Mouse (Mus musculus): ENCODE data around the gene Pon1. TPM values are rescaled to one million over a fixed set of nuclear protein-coding genes. Genes with fewer than 3 reads are reported as not detected.

Pon1 gene
- polyA plus RNA-seq, 1 experiment from 2014 or later: not detected

DNA sequence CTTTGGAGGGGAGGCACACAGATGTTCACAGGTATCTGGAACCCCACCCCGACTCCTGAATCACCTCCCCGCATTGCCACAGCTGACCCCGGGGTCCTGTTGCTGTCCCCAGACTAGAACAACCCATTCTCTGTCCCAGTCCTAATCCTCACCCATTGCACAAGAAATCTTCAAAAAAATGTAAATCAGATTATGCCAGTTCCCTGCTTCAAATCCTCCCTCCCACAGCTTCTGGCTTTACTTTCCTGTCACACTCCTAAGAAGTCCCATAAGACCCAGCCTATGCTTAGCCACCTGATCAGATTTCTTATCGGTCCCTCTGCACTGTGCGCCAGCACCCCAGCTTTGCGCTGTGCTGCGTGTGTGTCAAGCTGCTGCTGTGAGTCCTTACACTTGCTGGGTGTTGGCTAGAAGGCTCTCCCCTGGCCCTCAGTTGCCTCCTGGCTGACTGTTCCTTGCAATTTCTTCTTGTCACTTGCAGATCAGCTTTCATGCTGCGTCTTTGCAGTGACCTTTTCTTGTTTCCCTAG is 5.7 kb upstream of the Pon1 start:
- Histone ChIP-seq H3K4me3 (no peak overlapping the region), H3K36me3 (no peaks in the 10 kb centered on the region), H3K27ac (no peak overlapping the region), H3K9me3 (peaks cover 6% of the 10 kb centered on the region; the same call in 1 of the 2 replicates), H3K27me3 (replicated peaks) (no peaks in the 10 kb centered on the region), H3K9ac (no peak overlapping the region), H3K4me2 (replicated peaks) (no peak overlapping the region), H3K4me1 (no peaks in the 10 kb centered on the region)
- ATAC-seq (ENCODE audit: low FRiP score, low read depth): no peak
- WGBS: 90% methylated on average over 8 of the region's 8 CpGs

DNA sequence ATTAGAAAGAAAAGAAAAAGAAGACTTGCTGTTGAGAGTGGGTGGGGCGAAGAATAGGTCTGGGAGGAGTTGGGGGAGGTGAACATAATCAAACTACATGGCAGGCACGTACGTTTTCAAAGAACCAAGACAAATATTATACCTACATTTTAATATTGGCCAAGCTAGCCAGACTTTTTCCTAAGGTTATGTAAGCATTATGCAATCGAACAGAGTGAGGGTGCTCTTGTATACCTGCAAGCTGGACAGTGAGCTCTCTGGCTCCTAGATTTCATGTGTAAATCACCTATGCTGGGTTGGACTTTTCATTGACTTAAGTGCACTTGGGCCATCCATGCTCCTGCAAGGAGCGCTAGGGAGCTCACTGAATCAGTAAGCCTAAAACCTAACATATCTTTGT is 4.8 kb upstream of the Pon1 start:
- 90% methylated on average over 5 of the region's 5 CpGs for WGBS
- H3K9me3 ChIP-seq: peaks cover 6% of the 10 kb centered on the region; the same call in 1 of the 2 replicates

DNA sequence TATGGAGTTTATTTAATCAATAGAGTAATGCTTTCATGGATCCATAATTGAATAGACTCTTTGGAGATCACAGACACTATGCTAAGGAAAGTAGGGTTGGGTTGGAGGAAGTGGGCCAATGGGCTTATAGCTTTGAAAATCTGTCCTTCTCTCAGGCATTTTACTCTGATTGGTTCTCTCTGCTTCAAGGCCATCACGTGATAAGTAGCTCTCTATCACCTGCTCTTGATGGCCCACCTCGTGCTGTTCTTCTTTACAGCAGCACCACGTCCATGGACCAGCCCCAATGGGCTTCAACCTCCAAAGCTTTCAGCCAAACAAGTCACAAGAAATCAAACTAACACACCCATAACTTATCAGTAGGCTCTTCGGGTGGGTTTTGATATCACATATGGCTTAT is 3.0 kb downstream of the Pon1 start:
- WGBS: 79% methylated on average over 4 of the region's 4 CpGs
- no peaks in the 10 kb centered on the region for H3K9me3 ChIP-seq
- H3K36me3 ChIP-seq: no peaks in the 10 kb centered on the region
- H3K27me3 ChIP-seq (replicated peaks): no peaks in the 10 kb centered on the region
- H3K27ac ChIP-seq: no peak overlapping the region
- no peak overlapping the region for H3K9ac ChIP-seq
- no peak for ATAC-seq (ENCODE audit: low FRiP score, low read depth)
- H3K4me2 ChIP-seq (replicated peaks): no peak overlapping the region
- no peak overlapping the region for H3K4me3 ChIP-seq
- no peaks in the 10 kb centered on the region for H3K4me1 ChIP-seq

More for the DNA sequence above, 4.8 kb upstream of the Pon1 start:
- H3K27ac ChIP-seq: no peak overlapping the region
- H3K4me2 ChIP-seq (replicated peaks): no peak overlapping the region
- ATAC-seq (ENCODE audit: low FRiP score, low read depth): no peak
- H3K27me3 ChIP-seq (replicated peaks): no peaks in the 10 kb centered on the region
- no peak overlapping the region for H3K9ac ChIP-seq
- no peaks in the 10 kb centered on the region for H3K4me1 ChIP-seq
- H3K4me3 ChIP-seq: no peak overlapping the region
- H3K36me3 ChIP-seq: no peaks in the 10 kb centered on the region

DNA sequence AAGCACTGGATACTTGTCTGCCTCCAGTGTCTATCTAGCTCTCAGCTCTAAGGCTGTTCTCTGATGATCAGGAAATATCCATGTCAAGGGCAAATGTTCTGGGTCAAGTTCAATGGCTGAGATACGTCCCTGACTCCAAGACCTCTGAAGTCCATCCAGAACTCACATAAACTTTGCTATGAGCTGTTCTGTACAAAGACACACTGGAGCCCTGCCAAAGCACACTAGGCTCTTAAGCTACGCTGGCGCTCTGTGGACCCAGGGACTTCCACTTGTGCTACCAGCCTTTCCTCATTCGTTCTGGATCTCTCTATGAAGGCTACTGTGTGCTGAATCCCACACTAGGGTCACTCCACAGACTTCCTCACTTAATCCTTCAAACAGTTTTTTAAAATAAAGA is 4.2 kb downstream of the Pon1 start:
- no peak overlapping the region for H3K9ac ChIP-seq
- H3K27me3 ChIP-seq (replicated peaks): no peaks in the 10 kb centered on the region
- WGBS: 81% methylated on average over 4 of the region's 4 CpGs
- no peak overlapping the region for H3K4me2 ChIP-seq (replicated peaks)
- no peaks in the 10 kb centered on the region for H3K36me3 ChIP-seq
- H3K4me1 ChIP-seq: no peaks in the 10 kb centered on the region
- H3K4me3 ChIP-seq: no peak overlapping the region
- no peak for ATAC-seq (ENCODE audit: low FRiP score, low read depth)
- H3K27ac ChIP-seq: no peak overlapping the region
- H3K9me3 ChIP-seq: no peaks in the 10 kb centered on the region

DNA sequence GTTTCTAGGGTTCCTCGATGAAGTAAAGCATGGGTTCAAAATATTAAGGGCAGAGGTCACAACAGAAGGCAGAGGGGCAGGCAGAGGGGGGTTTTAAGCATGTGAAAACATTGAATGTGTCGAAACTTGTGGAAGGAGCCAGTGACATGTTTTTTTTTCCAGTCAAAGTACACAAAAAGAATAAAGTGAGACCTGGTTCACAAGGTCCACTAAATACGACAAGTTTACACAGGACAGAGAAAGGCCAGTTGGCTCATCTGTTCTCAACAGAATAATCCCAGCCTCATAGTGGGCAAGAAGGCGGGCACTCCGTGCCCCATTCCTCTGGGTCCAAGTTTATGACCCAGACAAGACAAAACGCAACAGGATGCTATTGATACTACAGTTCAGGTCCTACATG is 4.8 kb downstream of the Pon1 start:
- H3K27ac ChIP-seq: no peak overlapping the region
- no peak for ATAC-seq (ENCODE audit: low FRiP score, low read depth)
- H3K36me3 ChIP-seq: no peaks in the 10 kb centered on the region
- H3K27me3 ChIP-seq (replicated peaks): no peaks in the 10 kb centered on the region
- H3K4me2 ChIP-seq (replicated peaks): no peak overlapping the region
- WGBS: 68% methylated on average over 6 of the region's 6 CpGs
- H3K9me3 ChIP-seq: no peaks in the 10 kb centered on the region
- no peak overlapping the region for H3K9ac ChIP-seq
- H3K4me1 ChIP-seq: no peaks in the 10 kb centered on the region
- H3K4me3 ChIP-seq: no peak overlapping the region

DNA sequence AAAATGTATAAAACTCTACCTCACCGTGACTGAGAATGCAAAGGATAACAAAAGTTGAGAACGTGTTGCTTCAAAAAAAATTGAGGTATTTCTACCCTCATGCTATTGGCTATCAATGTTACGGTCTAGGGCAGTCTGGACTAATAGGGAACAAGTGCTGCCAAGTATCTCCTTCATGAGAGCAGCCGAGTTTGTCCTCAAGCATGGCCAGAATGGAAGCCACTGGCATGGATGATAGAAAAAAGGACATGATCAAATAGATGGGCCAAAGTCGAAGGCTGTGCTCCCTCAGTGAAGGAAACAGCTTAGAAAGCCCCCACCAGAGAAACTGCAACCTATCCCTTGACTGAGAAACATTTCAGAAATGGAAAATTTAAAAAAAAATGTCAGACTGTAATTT is 5.7 kb downstream of the Pon1 start:
- Histone ChIP-seq H3K9me3 (no peaks in the 10 kb centered on the region), H3K27ac (no peak overlapping the region), H3K9ac (no peak overlapping the region), H3K27me3 (replicated peaks) (no peaks in the 10 kb centered on the region), H3K4me3 (no peak overlapping the region), H3K4me1 (no peaks in the 10 kb centered on the region), H3K4me2 (replicated peaks) (no peak overlapping the region), H3K36me3 (no peaks in the 10 kb centered on the region)
- 85% methylated on average over 5 of the region's 5 CpGs for WGBS
- no peak for ATAC-seq (ENCODE audit: low FRiP score, low read depth)

DNA sequence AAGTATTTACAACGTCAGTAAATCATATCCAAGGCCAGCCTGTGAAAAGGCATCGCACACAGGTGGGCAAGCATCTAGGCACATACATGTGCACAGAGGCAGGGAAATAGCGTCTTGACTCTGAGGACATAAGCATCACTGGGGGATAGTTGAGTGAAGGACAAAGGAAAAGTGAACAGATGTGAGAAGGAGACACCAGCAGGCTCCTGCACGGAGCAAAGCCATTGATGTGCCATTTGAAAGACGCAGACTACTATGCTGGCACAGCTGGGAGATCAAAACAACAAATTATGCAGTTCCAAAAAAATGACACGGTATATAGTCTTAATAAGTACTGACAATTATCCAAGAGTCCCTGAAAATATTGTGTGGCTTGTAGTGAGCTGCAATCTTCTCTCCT is 6.2 kb downstream of the Pon1 start:
- Histone ChIP-seq H3K9me3 (no peaks in the 10 kb centered on the region), H3K4me2 (replicated peaks) (no peak overlapping the region), H3K4me3 (no peak overlapping the region), H3K36me3 (no peaks in the 10 kb centered on the region), H3K9ac (no peak overlapping the region), H3K27ac (no peak overlapping the region), H3K27me3 (replicated peaks) (no peaks in the 10 kb centered on the region), H3K4me1 (no peaks in the 10 kb centered on the region)
- no peak for ATAC-seq (ENCODE audit: low FRiP score, low read depth)
- WGBS: 81% methylated on average over 6 of the region's 6 CpGs

DNA sequence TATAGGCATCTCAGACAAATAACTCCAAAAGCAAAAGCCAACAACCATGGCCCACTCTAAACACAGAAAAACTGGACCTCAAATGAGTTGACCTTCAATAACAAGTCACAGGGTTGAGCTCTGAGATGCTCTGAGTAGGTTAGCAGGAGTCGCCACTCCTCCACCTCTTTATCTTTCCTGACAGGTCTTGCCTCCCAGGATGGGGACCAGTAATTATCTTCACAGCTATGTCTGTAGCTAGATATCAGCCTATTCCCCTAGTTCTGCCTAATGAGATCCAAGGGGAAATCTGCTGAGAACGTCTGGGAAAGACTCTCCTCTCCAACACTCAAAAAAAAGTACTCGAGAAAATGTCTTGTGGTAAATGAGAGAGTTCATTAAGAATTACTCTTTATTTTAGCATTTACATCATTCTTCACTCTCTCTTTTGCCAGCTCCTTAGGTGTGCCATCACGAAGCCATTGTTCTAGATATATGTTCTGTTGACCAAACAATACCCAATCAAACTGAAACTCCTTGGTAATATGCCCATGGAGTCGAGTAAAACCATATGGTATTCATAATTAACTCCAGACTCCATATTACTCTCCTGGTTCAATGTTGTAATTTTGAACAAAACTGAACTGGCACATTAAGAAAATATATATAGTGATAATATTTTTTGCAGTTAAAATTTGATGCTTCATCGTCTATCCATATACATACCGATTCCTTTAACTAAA is 7.4 kb downstream of the Pon1 start:
- Histone ChIP-seq H3K4me3 (no peak overlapping the region), H3K4me2 (replicated peaks) (no peak overlapping the region), H3K36me3 (no peaks in the 10 kb centered on the region), H3K27me3 (replicated peaks) (no peaks in the 10 kb centered on the region), H3K9me3 (no peaks in the 10 kb centered on the region), H3K27ac (no peak overlapping the region), H3K4me1 (no peaks in the 10 kb centered on the region), H3K9ac (no peak overlapping the region)
- no peak for ATAC-seq (ENCODE audit: low FRiP score, low read depth)
- WGBS: 81% methylated on average over 7 of the region's 7 CpGs

DNA sequence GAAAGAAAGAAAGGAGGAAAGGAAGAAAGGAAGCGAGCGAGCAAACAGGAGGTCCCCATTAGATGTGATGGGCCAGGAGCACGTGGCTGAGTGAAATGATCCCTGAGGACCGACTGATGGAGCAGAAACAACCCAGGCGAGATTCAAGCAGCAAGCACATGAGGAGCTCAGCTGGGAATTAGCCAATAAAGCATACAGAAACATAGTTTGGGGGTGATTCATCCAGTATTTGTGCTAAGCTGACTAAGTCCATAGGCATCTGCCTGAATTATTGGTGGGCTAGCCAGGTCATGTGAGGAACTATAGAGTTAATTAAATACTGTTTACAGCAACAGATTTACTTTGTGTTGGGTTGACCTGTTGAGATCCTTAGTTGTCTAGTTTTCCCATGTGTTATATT is 13.1 kb downstream of the Pon1 start:
- Histone ChIP-seq H3K4me2 (replicated peaks) (no peak overlapping the region), H3K27me3 (replicated peaks) (no peaks in the 10 kb centered on the region), H3K36me3 (no peaks in the 10 kb centered on the region), H3K4me1 (peaks cover 9% of the 10 kb centered on the region; the same call in 1 of the 2 replicates), H3K9me3 (no peaks in the 10 kb centered on the region), H3K4me3 (no peak overlapping the region), H3K9ac (no peak overlapping the region), H3K27ac (no peak overlapping the region)
- no peak for ATAC-seq (ENCODE audit: low FRiP score, low read depth)
- 80% methylated on average over 5 of the region's 5 CpGs for WGBS

DNA sequence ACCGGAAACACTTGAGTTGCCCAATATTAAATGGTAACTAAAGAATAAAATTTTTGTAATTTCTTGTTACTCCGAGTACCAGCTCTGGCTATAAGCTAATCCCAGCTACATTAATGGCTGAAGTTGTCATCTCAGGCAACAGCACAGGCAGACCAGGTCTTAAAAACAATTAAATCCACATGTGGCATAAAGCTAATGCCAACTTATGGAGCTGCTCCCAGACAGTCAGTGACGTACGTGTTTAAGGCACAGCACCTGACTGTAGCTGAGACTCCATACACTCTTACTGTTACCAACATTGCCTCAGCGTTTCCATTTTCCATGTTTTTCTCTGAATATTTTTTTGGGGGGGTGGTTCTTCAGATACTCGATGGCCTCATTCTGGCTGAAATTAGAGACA is 14.6 kb downstream of the Pon1 start:
- WGBS: 95% methylated on average over 6 of the region's 6 CpGs
- Histone ChIP-seq H3K4me1 (peaks cover 9% of the 10 kb centered on the region; the same call in 1 of the 2 replicates), H3K4me3 (no peak overlapping the region), H3K27ac (no peak overlapping the region), H3K9me3 (no peaks in the 10 kb centered on the region), H3K36me3 (no peaks in the 10 kb centered on the region), H3K27me3 (replicated peaks) (no peaks in the 10 kb centered on the region), H3K9ac (no peak overlapping the region), H3K4me2 (replicated peaks) (no peak overlapping the region)
- no peak for ATAC-seq (ENCODE audit: low FRiP score, low read depth)

DNA sequence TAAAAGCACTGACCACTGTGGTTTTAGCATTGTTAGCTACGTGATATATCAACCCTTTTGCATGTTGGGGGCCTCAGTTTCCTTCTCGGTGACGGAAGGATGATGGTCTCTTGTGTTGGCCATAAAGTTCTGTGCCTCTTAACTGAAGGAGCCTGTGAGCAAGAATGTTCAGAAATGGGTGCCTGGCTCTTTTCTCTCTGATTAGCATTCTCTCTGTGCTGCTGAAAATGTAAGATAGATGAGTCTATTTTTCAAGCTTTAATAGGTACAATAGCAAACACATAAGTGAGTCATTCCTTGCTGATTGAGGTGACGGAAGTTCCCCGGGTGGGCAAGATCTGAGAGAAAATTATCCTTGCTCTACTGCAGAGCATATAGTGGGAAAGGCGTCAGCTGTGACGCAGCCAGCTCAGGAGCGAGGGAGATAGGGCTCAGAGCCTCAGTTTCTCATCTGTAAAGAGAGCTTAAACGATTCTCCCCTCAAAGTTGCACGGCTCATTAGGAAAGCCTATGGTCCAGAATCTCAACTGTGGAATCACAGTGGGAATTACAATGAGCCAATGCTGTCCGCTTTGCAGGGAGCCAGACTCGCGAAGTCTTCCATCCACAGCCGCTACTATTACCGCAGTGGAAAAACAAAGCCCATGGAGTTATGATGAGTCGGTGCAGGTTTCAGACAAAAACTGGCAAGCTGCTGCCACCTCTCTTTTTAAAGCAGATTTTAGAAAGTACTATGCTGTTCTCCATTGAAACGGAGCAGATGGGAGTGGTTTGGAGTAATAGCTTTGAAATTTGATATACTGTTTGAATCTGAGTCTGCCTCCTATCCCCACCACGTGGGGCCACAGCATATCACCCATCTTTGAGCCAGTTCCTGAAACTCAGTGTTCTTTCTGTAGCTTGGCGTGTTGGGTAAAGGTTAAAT is 15.5 kb downstream of the Pon1 start:
- ATAC-seq (ENCODE audit: low FRiP score, low read depth): peak; percentile 86
- Histone ChIP-seq H3K4me3 (0 out of 2 replicates have a peak overlapping the region, but pooled peaks have one; percentile 9), H3K9ac (no peak overlapping the region), H3K27me3 (replicated peaks) (no peaks in the 10 kb centered on the region), H3K4me2 (replicated peaks) (peak overlapping the region; percentile 51), H3K4me1 (peaks cover 9% of the 10 kb centered on the region; the same call in 1 of the 2 replicates), H3K27ac (no peak overlapping the region), H3K36me3 (no peaks in the 10 kb centered on the region), H3K9me3 (no peaks in the 10 kb centered on the region)
- 28% methylated on average over 19 of the region's 19 CpGs for WGBS

DNA sequence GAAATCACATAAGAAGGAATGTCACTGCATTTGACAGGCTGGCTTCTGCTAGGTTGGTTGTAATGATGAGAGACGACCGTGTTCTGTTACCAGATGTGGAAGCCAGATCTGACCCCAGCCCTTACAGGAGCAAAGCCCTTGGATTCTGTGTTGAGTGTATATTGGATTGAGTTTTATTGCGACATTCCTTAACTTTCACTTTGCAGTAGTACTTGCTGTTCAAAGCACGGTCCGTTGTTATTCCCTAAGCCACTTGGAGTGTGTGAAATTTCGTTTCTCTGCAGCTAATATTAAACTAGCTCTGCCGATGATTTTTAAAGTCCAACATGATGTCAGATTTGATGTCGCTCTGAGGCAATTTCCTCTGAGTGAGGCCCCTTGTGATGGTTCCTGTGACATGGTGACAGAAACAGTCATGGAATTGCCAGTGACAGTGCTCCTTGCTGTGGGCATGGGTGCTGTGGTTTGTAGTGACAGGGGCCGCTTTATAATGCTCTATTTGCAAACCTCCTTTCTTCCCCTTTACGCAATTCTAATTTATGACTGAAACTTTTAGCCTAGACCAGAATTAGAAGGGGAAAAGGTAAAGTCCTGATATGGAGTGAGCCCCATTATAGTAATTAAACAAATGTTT is 19.4 kb downstream of the Pon1 start:
- ATAC-seq (ENCODE audit: low FRiP score, low read depth): no peak
- Histone ChIP-seq H3K9ac (no peak overlapping the region), H3K4me3 (no peak overlapping the region), H3K27me3 (replicated peaks) (no peaks in the 10 kb centered on the region), H3K4me1 (peaks cover 9% of the 10 kb centered on the region; the same call in 1 of the 2 replicates), H3K4me2 (replicated peaks) (no peak overlapping the region), H3K36me3 (no peaks in the 10 kb centered on the region), H3K27ac (no peak overlapping the region), H3K9me3 (no peaks in the 10 kb centered on the region)
- WGBS: 92% methylated on average over 10 of the region's 10 CpGs

Data from neural tube, embryonic 12.5 days (tissue).